Mouse (Mus musculus) lung, postnatal 0 days (tissue): Measurements from ENCODE around the gene Ermap.

Experiments
- CTCF ChIP-seq: IDR thresholded peaks from 2 replicates; pipeline ENCODE4 v1.5.1; 2016; ENCODE audit warnings: antibody characterized with exemption, mild to moderate bottlenecking
- EP300 ChIP-seq: IDR thresholded peaks from 2 replicates; pipeline ENCODE4 v1.6.1; 2016; ENCODE audit warnings: antibody characterized with exemption, mild to moderate bottlenecking, control low read depth

- no peak for TF ChIP-seq CTCF
- no peak for TF ChIP-seq EP300
Observed at GRCm38 (mm10) chr4:119147347-119147746, 42.5 kb downstream of the Ermap start.
